Mouse (Mus musculus) hematopoietic stem cell, adult 5-6 weeks (primary cell): Measurements from ENCODE around the gene Elane. TPM values are rescaled to one million over a fixed set of nuclear protein-coding genes. Genes with fewer than 3 reads are reported as not detected.
"Not testable (repeated sequence)": the region's sequence is repeated elsewhere in the genome, so short reads cannot be mapped to it uniquely, and the experiment has no call there.

Source experiments
- ATAC-seq, 2 experiments: fragments of 125-278 bp in 1 of 2; replicated peaks in 1 of 2; 2 replicates each; pipeline ENCODE4 v1.8.0; 2016 to 2017; ENCODE audit warnings: inconsistent platforms in 2 of 2, mild to moderate bottlenecking in 2 of 2, moderate number of reproducible peaks in 2 of 2, low read depth in 1 of 2, moderate TSS enrichment in 1 of 2; ENCODE audit not compliant: low FRiP score in 2 of 2, poor library complexity in 2 of 2, severe bottlenecking in 2 of 2, insufficient read depth in 1 of 2, low TSS enrichment in 1 of 2
- total RNA-seq: library from RNA; stranded (forward); fragments of 172-1452, 232-1000 nt; gene quantifications from 2 replicates; pipeline ENCODE4 v1.2.3, GENCODE M21; 2017

Gene Elane
- total RNA-seq, 1 experiment from 2014 or later = 41.4 TPM

- no peak for ATAC-seq
Observed at GRCm38 (mm10) chr10:79873313-79873712, 12.7 kb upstream of the Elane start.

GRCm38 (mm10) chr10:79873715-79874289 lies 12.2 kb upstream of the Elane start:
- ATAC-seq = no peak

GRCm38 (mm10) chr10:79874290-79874862 lies 11.7 kb upstream of the Elane start, which contains the start of the genes Prtn3 and Plppr3:
TSS of gene Prtn3 (plus strand) at chr10:79874476.
TSS of gene Plppr3 (minus strand) at chr10:79874634.
- peak in 1 of 2 experiments; percentile 9; a peak in 2 of 4 replicates for ATAC-seq

GRCm38 (mm10) chr10:79877174-79877573 lies 8.9 kb upstream of the Elane start:
- peak in 1 of 2 experiments; percentile 23; a peak in 1 of 4 replicates for ATAC-seq

GRCm38 (mm10) chr10:79877757-79878156 lies 8.3 kb upstream of the Elane start:
- ATAC-seq = peak; percentile 60 to 61

GRCm38 (mm10) chr10:79879527-79879926 lies 6.5 kb upstream of the Elane start:
- no peak for ATAC-seq

- no peak for ATAC-seq
Observed at GRCm38 (mm10) chr10:79880721-79881120, 5.3 kb upstream of the Elane start.

GRCm38 (mm10) chr10:79881981-79882380 lies 4.1 kb upstream of the Elane start:
- peak; percentile 10 to 34; a peak in 3 of 4 replicates for ATAC-seq

- peak; percentile 41 to 42; a peak in 2 of 4 replicates for ATAC-seq
Observed at GRCm38 (mm10) chr10:79883297-79884084, 2.6 kb upstream of the Elane start.

GRCm38 (mm10) chr10:79884446-79884845 lies 1.6 kb upstream of the Elane start:
- ATAC-seq = no peak

- ATAC-seq = not testable (repeated sequence)
Observed at GRCm38 (mm10) chr10:79884938-79885337, 1.1 kb upstream of the Elane start.

GRCm38 (mm10) chr10:79886611-79887010 lies 564 bp downstream of the Elane start:
- ATAC-seq = no peak

- peak; percentile 28 to 48; a peak in 2 of 4 replicates for ATAC-seq
Observed at GRCm38 (mm10) chr10:79889386-79889785, 3.3 kb downstream of the Elane start.

GRCm38 (mm10) chr10:79890670-79891069 lies 4.6 kb downstream of the Elane start, which contains the start of gene Cfd:
TSS of gene Cfd (plus strand) at chr10:79890853.
- no peak for ATAC-seq

- ATAC-seq = peak; percentile 47 to 55; a peak in 2 of 4 replicates
Observed at GRCm38 (mm10) chr10:79892451-79893118, 6.5 kb downstream of the Elane start.

GRCm38 (mm10) chr10:79896306-79896705 lies 10.3 kb downstream of the Elane start:
- no peak for ATAC-seq

- no peak for ATAC-seq
Observed at GRCm38 (mm10) chr10:79896814-79897213, 10.8 kb downstream of the Elane start.
